Mouse (Mus musculus): Measurements from ENCODE around the gene Tnpo1. TPM values are rescaled to one million over a fixed set of nuclear protein-coding genes. Genes with fewer than 3 reads are reported as not detected.
A peak's percentile ranks its signal among the peaks of the same experiment; 100 is the strongest.

Gene Tnpo1
- polyA plus RNA-seq, 1 experiment from 2014 or later: 20.7 TPM

- no peak overlapping the region for H3K4me2 ChIP-seq (replicated peaks; ENCODE audit: low read depth)
- no peaks in the 10 kb centered on the region for H3K36me3 ChIP-seq (ENCODE audit: control insufficient read depth, insufficient read depth, low read length)
- no peaks in the 10 kb centered on the region for H3K9me3 ChIP-seq (ENCODE audit: control insufficient read depth, low read length)
- no peak overlapping the region for H3K4me3 ChIP-seq (ENCODE audit: low read depth, low read length)
- no peak for TF ChIP-seq EP300 (optimal IDR thresholded peaks at IDR 0.05)
- no peak for TF ChIP-seq CTCF (IDR thresholded peaks at IDR 0.05; ENCODE audit: low read depth)
- H3K27ac ChIP-seq (replicated peaks): no peak overlapping the region
- H3K27me3 ChIP-seq (ENCODE audit: control insufficient read depth, insufficient read depth, low read length): no peaks in the 10 kb centered on the region
- H3K4me1 ChIP-seq (replicated peaks; ENCODE audit: control insufficient read depth, insufficient read depth): peaks cover 7% of the 10 kb centered on the region; the same call in 1 of the 2 replicates
- ATAC-seq (ENCODE audit: low FRiP score, low TSS enrichment): no peak
- 68% methylated on average over 7 of the region's 7 CpGs for WGBS
- H3K9ac ChIP-seq (ENCODE audit: low read length): no peak overlapping the region
- no peak for DNase-seq (ENCODE audit: low spot score)
These were observed 25.8 kb upstream of the Tnpo1 start for GRCm38 (mm10) chr13:98951951-98952350.

DNA sequence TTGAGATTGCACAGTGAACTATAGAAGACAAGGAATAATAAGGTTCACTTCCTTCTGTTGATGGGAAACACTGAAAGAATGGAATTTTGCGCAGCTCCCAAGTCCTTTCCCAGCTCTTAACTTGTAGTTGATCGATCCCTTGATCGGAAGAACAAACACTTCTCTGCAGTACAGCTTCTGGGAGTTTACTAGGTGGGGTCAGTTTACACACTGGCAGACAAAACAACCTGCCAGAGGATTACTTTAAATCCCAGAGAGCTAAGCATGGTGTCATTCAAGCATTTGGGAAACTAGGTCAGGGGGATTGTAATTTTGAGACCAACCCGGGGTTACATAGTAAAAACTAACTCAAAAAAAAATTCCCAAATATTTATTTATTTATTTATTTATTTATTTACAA, 22.0 kb upstream of the Tnpo1 start:
- 42% methylated on average over 4 of the region's 4 CpGs for WGBS
- DNase-seq (ENCODE audit: low spot score): no peak
- Histone ChIP-seq H3K9ac (ENCODE audit: low read length) (no peak overlapping the region), H3K36me3 (ENCODE audit: control insufficient read depth, insufficient read depth, low read length) (no peaks in the 10 kb centered on the region), H3K4me1 (replicated peaks; ENCODE audit: control insufficient read depth, insufficient read depth) (peaks cover 4% of the 10 kb centered on the region; the same call in 1 of the 2 replicates), H3K4me2 (replicated peaks; ENCODE audit: low read depth) (no peak overlapping the region), H3K27me3 (ENCODE audit: control insufficient read depth, insufficient read depth, low read length) (no peaks in the 10 kb centered on the region), H3K4me3 (ENCODE audit: low read depth, low read length) (no peak overlapping the region), H3K9me3 (ENCODE audit: control insufficient read depth, low read length) (no peaks in the 10 kb centered on the region), H3K27ac (replicated peaks) (no peak overlapping the region)
- no peak for TF ChIP-seq CTCF (IDR thresholded peaks at IDR 0.05; ENCODE audit: low read depth)
- TF ChIP-seq EP300 (optimal IDR thresholded peaks at IDR 0.05): no peak
- ATAC-seq (ENCODE audit: low FRiP score, low TSS enrichment): no peak

- Histone ChIP-seq H3K4me3 (ENCODE audit: low read depth, low read length) (no peak overlapping the region), H3K4me1 (replicated peaks; ENCODE audit: control insufficient read depth, insufficient read depth) (peaks cover 4% of the 10 kb centered on the region; the same call in 1 of the 2 replicates), H3K9ac (ENCODE audit: low read length) (no peak overlapping the region), H3K27me3 (ENCODE audit: control insufficient read depth, insufficient read depth, low read length) (no peaks in the 10 kb centered on the region), H3K36me3 (ENCODE audit: control insufficient read depth, insufficient read depth, low read length) (no peaks in the 10 kb centered on the region), H3K9me3 (ENCODE audit: control insufficient read depth, low read length) (no peaks in the 10 kb centered on the region), H3K27ac (replicated peaks) (no peak overlapping the region), H3K4me2 (replicated peaks; ENCODE audit: low read depth) (no peak overlapping the region)
- WGBS: 82% methylated on average over 7 of the region's 7 CpGs
- TF ChIP-seq CTCF (IDR thresholded peaks at IDR 0.05; ENCODE audit: low read depth) (no peak), EP300 (optimal IDR thresholded peaks at IDR 0.05) (no peak)
- no peak for DNase-seq (ENCODE audit: low spot score)
- ATAC-seq (ENCODE audit: low FRiP score, low TSS enrichment): no peak
These were observed 20.2 kb upstream of the Tnpo1 start for GRCm38 (mm10) chr13:98946434-98946833.

GRCm38 (mm10) chr13:98945908-98946307, 19.7 kb upstream of the Tnpo1 start:
- no peak for TF ChIP-seq EP300 (optimal IDR thresholded peaks at IDR 0.05)
- no peak for TF ChIP-seq CTCF (IDR thresholded peaks at IDR 0.05; ENCODE audit: low read depth)
- no peak overlapping the region for H3K27ac ChIP-seq (replicated peaks)
- no peaks in the 10 kb centered on the region for H3K36me3 ChIP-seq (ENCODE audit: control insufficient read depth, insufficient read depth, low read length)
- no peak overlapping the region for H3K4me2 ChIP-seq (replicated peaks; ENCODE audit: low read depth)
- no peaks in the 10 kb centered on the region for H3K27me3 ChIP-seq (ENCODE audit: control insufficient read depth, insufficient read depth, low read length)
- 34% methylated on average over 3 of the region's 3 CpGs for WGBS
- no peaks in the 10 kb centered on the region for H3K9me3 ChIP-seq (ENCODE audit: control insufficient read depth, low read length)
- peaks cover 4% of the 10 kb centered on the region; the same call in 1 of the 2 replicates for H3K4me1 ChIP-seq (replicated peaks; ENCODE audit: control insufficient read depth, insufficient read depth)
- H3K4me3 ChIP-seq (ENCODE audit: low read depth, low read length): no peak overlapping the region
- ATAC-seq (ENCODE audit: low FRiP score, low TSS enrichment) (no peak), DNase-seq (ENCODE audit: low spot score) (no peak)
- H3K9ac ChIP-seq (ENCODE audit: low read length): no peak overlapping the region

DNA sequence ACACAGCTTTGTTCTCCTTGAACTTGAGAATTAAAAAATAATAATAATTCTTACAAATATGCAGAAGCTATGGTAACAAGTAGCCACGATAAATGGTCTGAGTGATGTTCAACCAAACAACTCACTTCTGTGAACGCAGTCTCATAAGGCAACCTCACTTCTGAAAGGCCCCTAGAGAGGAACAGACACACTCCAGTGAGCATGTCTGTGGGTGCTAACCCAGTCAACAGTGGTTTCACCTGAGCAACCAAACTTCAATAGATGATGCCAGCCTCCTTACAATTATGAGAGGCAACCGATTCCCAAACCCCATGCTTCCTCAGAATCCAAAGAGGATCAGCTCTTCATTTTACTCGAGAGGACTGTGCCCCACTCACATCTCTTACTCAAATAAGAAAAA, 19.2 kb upstream of the Tnpo1 start:
- Histone ChIP-seq H3K4me3 (ENCODE audit: low read depth, low read length) (no peak overlapping the region), H3K9ac (ENCODE audit: low read length) (no peak overlapping the region), H3K36me3 (ENCODE audit: control insufficient read depth, insufficient read depth, low read length) (no peaks in the 10 kb centered on the region), H3K27ac (replicated peaks) (0 out of 2 replicates have a peak overlapping the region, but pooled peaks have one; percentile 46), H3K9me3 (ENCODE audit: control insufficient read depth, low read length) (no peaks in the 10 kb centered on the region), H3K4me1 (replicated peaks; ENCODE audit: control insufficient read depth, insufficient read depth) (peaks cover 4% of the 10 kb centered on the region; the same call in 1 of the 2 replicates), H3K4me2 (replicated peaks; ENCODE audit: low read depth) (no peak overlapping the region), H3K27me3 (ENCODE audit: control insufficient read depth, insufficient read depth, low read length) (no peaks in the 10 kb centered on the region)
- TF ChIP-seq EP300 (optimal IDR thresholded peaks at IDR 0.05) (no peak), CTCF (IDR thresholded peaks at IDR 0.05; ENCODE audit: low read depth) (no peak)
- no peak for DNase-seq (ENCODE audit: low spot score)
- ATAC-seq (ENCODE audit: low FRiP score, low TSS enrichment): no peak
- WGBS: 78% methylated on average over 4 of the region's 4 CpGs

DNA sequence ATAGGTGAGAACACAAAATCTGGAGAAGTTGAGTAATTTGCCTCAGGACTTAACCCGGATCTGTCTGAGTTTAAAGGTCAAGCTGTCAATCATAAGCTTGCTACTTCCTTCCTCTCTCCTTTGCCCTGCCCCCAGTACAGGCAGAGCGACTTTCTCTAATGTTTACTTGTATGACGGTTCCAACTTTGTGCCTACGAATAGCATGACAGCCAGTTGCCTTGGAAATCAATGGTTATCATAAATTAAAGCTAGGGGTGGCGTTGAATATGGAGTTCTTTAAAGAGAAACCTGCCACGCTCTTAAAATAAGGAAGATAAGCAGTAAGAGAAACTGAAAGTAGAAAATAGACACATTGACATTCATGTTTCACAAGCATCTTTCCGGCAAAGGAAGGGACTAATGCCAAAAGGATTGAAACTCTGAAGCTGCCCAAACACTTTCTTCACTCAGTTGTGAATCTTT, 18.5 kb upstream of the Tnpo1 start:
- WGBS: 24% methylated on average over 7 of the region's 7 CpGs
- H3K4me3 ChIP-seq (ENCODE audit: low read depth, low read length): peak overlapping the region; percentile 15; the same call in 1 of the 2 replicates
- no peak overlapping the region for H3K9ac ChIP-seq (ENCODE audit: low read length)
- TF ChIP-seq EP300 (optimal IDR thresholded peaks at IDR 0.05): no peak
- no peak for TF ChIP-seq CTCF (IDR thresholded peaks at IDR 0.05; ENCODE audit: low read depth)
- no peaks in the 10 kb centered on the region for H3K9me3 ChIP-seq (ENCODE audit: control insufficient read depth, low read length)
- peak overlapping the region; percentile 37 for H3K4me2 ChIP-seq (replicated peaks; ENCODE audit: low read depth)
- no peaks in the 10 kb centered on the region for H3K27me3 ChIP-seq (ENCODE audit: control insufficient read depth, insufficient read depth, low read length)
- H3K36me3 ChIP-seq (ENCODE audit: control insufficient read depth, insufficient read depth, low read length): no peaks in the 10 kb centered on the region
- peak; percentile 81 for ATAC-seq (ENCODE audit: low FRiP score, low TSS enrichment)
- H3K4me1 ChIP-seq (replicated peaks; ENCODE audit: control insufficient read depth, insufficient read depth): peaks cover 4% of the 10 kb centered on the region; the same call in 1 of the 2 replicates
- peak overlapping the region; percentile 46; the same call in 1 of the 2 replicates for H3K27ac ChIP-seq (replicated peaks)
- peak; percentile 62 for DNase-seq (ENCODE audit: low spot score)

Measured in stomach, postnatal 0 days (tissue).